Mouse (Mus musculus): ENCODE data around the gene Rasl10a.

DNA sequence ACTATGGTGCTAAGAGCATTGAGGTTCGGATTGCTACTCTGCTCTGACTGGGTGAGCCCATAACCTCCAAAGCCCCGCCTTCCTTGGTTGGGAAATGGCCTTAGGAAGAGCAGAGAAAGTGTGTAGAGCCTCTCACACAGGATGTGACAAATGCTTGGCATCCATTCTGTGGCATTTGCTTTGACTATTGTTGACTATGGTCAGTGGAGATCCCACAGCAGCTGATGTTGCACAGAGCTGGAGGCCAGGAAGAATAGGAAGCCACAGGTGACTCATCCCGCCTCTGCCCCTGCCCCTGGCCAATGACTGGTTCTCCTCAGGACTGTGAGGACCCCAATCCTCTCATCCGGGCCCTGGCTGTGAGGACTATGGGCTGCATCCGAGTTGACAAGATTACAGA is 41.6 kb upstream of the Rasl10a start:
- TF ChIP-seq EP300 (IDR thresholded peaks at IDR 0.05; ENCODE audit: low read depth), result no peak
- TF ChIP-seq CTCF (IDR thresholded peaks at IDR 0.05; ENCODE audit: low read depth), result no peak
